Mouse (Mus musculus): ENCODE measurements around the gene Zp3.

The Zp3 gene

DNA sequence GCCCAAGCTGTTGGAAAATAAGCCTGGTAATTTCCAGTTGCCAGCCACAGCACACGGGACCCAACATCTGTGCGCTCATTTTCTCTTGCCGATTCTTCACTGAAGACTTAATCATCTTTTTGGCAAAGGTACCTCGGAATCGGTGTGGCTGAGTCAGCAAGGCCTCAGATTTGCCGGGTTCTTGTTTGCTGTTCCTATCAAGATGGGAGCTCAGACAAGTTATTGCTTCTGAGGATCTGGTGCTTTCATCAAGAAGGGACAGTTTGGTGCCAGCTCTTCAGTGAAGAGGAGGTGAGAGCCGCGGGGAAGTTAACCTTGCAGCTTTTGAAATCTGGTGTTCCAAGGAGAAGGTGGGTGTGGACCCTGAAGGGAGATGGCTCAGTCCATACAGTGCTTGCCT, 16.3 kb downstream of the Zp3 start:
- no peak for ATAC-seq (ENCODE audit: insufficient number of reproducible peaks, low FRiP score, low TSS enrichment)

DNA sequence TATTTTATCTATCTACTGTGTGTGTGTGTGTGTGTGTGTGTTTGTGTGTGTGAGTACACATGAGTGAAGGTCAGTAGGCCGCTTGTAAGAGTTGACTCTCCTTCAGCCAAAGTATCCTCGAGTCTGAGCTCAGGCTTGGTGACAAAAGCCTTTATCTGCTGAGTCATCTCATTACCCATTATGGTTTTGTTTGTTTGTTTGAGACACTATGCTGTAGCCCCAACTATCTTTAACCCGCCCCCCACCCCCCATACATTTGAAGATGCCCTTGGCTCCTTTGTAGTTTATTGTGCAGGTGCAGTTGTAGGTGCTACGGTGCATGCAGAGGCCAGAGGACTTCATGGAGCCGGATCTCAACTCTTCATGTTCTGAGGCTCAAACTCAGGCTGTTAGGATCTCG, 21.3 kb downstream of the Zp3 start:
- no peak for ATAC-seq (ENCODE audit: insufficient number of reproducible peaks, low FRiP score, low TSS enrichment)

DNA sequence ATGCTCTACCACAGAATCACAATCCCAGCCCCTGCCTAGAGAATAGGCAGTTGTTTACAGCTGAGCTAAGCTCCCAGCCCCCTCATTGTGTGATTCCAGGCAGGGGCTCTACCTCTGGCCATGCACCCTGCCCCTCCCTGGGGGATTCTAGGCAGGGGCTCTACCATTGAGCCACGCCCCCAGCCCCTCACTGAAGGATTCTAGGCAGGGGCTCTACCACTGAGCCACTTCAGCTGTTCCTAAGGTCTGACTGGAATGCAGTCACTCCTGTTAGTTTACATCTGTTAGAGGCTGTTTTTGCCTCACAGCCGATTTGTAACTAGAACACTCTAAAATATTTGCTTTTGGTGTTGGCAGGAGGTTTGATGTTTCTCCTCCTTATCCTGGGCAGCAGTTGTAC, 22.4 kb downstream of the Zp3 start:
- no peak for ATAC-seq (ENCODE audit: insufficient number of reproducible peaks, low FRiP score, low TSS enrichment)

DNA sequence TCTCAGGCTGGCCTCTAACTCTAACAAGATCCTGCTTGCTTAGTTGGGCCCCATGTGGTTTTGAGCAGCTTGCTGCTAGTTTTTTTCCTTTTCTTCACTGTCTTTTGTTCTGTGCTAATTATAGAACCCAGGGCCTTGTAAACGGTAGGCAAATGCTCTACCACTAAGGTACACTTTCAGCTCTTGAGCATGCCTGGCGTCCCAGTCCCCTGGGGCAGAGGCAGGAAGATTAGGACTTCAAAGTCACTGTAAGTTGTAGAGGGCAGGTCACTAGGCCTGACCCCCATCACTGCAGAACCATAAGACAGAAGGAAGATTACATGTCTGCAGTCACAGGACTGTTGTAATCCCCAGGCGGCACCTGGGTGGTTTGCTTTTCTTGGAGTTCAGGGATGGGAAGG, 22.9 kb downstream of the Zp3 start:
- no peak for ATAC-seq (ENCODE audit: insufficient number of reproducible peaks, low FRiP score, low TSS enrichment)

DNA sequence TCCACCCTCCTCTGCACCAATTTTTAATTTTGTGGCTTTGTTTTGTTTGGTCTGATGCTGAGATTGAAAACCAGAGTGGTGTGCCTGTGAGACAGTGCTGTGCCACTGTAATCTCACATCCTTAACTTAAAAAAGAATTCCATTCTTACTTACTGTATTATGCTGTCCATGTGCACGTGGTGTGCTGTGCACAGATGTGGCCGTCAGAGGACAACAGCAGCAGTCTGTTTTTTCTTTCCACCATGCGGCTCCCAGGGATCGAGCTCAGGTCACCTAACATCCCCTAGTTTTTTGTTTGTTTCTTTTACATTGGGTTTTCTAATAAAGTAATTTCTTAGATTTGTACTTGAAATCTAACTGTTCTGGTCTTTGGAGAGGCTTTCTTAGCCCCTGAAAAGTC, 24.6 kb downstream of the Zp3 start:
- ATAC-seq (ENCODE audit: insufficient number of reproducible peaks, low FRiP score, low TSS enrichment), result no peak

DNA sequence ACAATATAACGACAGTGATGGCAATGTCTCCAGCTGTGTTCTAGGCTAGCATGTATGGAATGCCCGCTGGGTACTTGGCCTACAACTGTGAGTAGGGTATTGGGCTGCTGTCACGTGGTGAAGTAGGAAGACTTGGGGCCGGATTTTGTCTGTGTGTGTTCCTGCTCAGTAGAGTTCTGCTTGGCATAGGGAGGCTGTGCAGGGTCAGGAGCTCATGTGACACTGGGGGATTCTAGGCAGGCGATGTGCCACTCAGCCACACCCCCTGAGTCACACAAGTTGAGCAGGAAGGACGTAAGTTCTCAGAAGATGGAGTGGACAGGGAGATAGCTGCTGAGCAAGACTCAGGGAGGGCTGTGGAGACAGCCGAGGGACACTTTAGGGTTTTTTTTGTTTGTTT, 27.8 kb downstream of the Zp3 start:
- ATAC-seq (ENCODE audit: insufficient number of reproducible peaks, low FRiP score, low TSS enrichment), result no peak

GRCm38 (mm10) chr5:136014877-136015276, 35.0 kb downstream of the Zp3 start:
- no peak for ATAC-seq (ENCODE audit: insufficient number of reproducible peaks, low FRiP score, low TSS enrichment)

DNA sequence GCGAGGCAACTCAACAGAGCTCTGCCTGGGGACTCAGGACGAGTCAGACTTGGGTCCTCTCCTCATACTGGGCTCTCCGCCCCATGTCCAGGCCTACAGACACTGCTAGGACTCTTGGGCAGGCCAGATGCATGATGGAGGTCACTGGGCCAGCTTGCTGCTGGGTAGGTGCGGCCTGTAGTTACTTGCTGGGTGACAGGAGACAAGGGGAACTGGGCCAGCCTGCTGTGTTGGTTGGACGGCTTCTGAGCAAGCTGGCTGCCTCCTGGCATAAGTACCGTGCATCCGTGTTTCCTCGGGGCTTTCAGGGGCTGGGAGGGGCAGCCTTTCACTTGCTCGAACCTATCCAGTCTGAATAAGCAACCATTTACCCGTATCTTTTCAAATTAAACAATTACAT, 35.7 kb downstream of the Zp3 start:
- no peak for ATAC-seq (ENCODE audit: insufficient number of reproducible peaks, low FRiP score, low TSS enrichment)

DNA sequence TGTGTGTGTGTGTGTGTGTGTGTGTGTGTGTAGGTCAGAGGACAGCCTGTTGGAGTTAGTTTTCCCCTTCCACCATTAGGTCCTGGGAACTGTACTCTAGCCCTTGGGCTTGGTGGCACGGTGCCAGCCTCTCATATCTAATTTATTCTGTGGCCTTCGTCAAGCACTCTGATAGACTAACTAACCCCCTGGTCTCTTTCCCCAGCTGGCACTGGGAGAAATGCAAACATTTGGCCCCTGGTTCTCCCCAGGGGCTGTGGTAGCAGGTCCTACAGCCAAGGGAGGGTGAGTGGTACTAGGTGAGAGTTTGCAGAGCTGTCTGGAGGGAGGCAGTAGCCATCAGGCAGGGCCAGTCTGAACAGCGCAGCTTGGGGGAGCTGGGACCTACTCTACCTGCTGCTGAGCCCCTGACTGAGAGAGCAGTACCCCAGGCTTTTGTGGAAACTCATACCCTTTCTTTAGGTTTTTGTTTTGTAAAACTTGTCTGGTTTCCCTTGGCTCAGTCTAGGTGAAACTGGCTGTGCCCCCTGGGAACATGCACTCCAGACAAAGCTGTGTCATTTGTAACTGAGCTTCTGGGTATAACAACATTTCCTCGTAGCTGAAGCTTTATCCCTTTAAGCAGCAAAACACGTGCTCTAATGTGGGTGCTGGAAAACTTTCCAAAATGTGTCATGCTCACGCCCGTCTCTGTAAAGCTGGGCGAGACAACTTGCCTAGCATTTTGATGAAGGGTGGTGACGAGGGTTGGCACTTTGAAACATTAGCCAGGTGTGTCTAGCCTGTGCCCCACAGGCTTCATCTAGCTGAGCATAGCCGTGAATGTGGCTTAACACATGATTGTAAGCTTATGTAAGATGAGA, 36.3 kb downstream of the Zp3 start:
- no peak for ATAC-seq (ENCODE audit: insufficient number of reproducible peaks, low FRiP score, low TSS enrichment)

DNA sequence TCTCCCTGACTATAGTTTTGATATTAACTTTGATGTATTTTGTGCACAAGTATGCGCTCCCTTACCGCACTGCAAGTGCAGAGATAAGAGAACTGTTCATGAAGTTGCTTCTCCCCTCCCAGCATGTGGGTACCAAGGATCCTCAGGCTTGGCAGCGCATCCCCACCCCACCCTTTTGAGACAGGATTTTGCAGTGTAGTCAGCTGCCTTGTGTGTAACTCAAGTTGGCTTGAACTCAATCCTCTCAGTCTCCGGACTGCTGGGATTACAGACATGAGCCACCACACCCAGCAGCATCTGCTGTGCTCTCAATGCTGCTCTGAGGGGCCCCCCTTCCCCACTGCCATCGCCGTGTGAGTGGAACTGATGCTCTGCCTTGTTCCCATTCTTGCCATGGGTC, 37.4 kb downstream of the Zp3 start:
- no peak for ATAC-seq (ENCODE audit: insufficient number of reproducible peaks, low FRiP score, low TSS enrichment)

- no peak for ATAC-seq (ENCODE audit: insufficient number of reproducible peaks, low FRiP score, low TSS enrichment)
These were observed 38.8 kb downstream of the Zp3 start for GRCm38 (mm10) chr5:136018726-136019125.

- no peak for ATAC-seq (ENCODE audit: insufficient number of reproducible peaks, low FRiP score, low TSS enrichment)
These were observed 40.0 kb downstream of the Zp3 start for GRCm38 (mm10) chr5:136019907-136020306.

GRCm38 (mm10) chr5:136025712-136026111, 45.8 kb downstream of the Zp3 start:
- ATAC-seq (ENCODE audit: insufficient number of reproducible peaks, low FRiP score, low TSS enrichment), result no peak

DNA sequence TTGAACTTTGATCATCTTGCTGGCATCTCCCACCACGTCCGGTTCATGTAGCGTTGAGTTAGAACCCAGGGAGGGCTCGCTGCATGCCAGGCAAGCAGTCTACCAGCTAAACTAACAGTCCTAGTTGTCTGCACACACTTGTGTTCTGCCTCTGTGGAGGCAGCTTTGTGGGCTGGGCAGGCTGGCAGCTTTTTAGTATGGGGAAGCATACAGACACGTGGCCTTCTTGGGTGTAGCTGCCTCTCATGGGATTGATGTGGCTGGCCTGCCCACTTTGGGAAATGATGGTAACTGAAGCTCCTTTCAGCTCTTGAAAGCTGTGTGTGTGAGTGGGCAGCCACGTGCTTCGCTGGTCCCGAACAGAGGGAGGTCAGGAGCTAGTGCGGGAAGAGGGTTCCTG, 47.0 kb downstream of the Zp3 start:
- ATAC-seq (ENCODE audit: insufficient number of reproducible peaks, low FRiP score, low TSS enrichment), result no peak

- no peak for ATAC-seq (ENCODE audit: insufficient number of reproducible peaks, low FRiP score, low TSS enrichment)
These were observed 47.9 kb downstream of the Zp3 start for GRCm38 (mm10) chr5:136027612-136028311.

- ATAC-seq (ENCODE audit: insufficient number of reproducible peaks, low FRiP score, low TSS enrichment), result no peak
These were observed 55.0 kb downstream of the Zp3 start for GRCm38 (mm10) chr5:136034868-136035267.

DNA sequence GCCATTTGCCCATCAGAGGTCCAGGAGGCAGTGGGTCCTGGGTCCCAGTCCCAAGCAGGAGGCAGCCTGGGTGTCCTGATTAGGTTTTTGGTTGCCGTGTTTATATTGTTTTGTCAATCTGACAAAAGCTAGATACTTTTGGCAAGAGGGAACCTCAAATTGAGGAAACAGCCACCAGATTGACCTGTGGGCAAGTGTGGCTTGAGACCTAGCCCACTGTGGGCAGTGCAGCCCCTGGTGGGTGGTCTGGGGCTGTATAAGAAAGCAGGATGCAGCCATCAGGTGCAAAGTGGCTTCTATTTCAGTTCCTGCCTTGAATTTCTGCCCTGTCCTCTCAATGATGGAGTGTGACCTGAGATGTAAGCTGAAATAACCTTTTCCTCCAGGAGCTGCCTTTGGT, 55.4 kb downstream of the Zp3 start:
- ATAC-seq (ENCODE audit: insufficient number of reproducible peaks, low FRiP score, low TSS enrichment), result no peak

DNA sequence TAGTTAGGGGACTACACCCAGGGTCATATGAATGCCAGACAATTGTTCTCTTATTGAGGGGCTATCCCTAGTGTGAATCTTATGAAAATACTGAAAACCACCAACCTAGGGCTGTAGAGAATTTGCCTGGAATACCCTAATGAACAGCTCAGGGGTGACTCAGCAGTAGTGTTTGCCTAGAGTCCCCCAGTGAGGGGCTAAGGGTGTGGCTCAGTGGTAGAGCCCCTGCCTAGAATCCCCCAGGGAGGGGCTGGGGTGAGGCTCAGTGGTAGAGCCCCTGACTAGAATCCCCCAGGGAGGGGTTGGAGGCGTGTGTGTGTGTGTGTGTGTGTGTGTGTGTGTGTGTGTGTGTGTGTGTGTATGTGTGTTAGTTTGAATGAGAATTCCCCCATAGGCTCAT, 56.8 kb downstream of the Zp3 start:
- ATAC-seq (ENCODE audit: insufficient number of reproducible peaks, low FRiP score, low TSS enrichment), result no peak
